Mouse (Mus musculus) 3134 (cell line): ENCODE measurements around the gene Hnrnpul1.

Source experiments
- DNase-seq: peaks from one replicate; pipeline ENCODE4 v3.0.0-alpha.2; 2011; ENCODE audit warnings: low spot score; ENCODE audit not compliant: insufficient read length; ENCODE audit errors: extremely low read depth

The Hnrnpul1 gene

GRCm38 (mm10) chr7:25754738-25755467, at the start of gene Hnrnpul1:
TSS of gene Hnrnpul1 (minus strand) at chr7:25754757.
- peak; percentile 99 for DNase-seq

- DNase-seq: no peak
Observed at GRCm38 (mm10) chr7:25803460-25803859, 48.9 kb upstream of the Hnrnpul1 start.

GRCm38 (mm10) chr7:25802241-25803125, 47.9 kb upstream of the Hnrnpul1 start:
- no peak for DNase-seq

GRCm38 (mm10) chr7:25801031-25801430, 46.5 kb upstream of the Hnrnpul1 start:
- DNase-seq: no peak

GRCm38 (mm10) chr7:25799369-25799768, 44.8 kb upstream of the Hnrnpul1 start:
- no peak for DNase-seq

- DNase-seq: no peak
Observed at GRCm38 (mm10) chr7:25798540-25798939, 44.0 kb upstream of the Hnrnpul1 start.

GRCm38 (mm10) chr7:25794775-25795174, 40.2 kb upstream of the Hnrnpul1 start:
- DNase-seq: no peak

- no peak for DNase-seq
Observed at GRCm38 (mm10) chr7:25793679-25794078, 39.1 kb upstream of the Hnrnpul1 start.

- peak; percentile 56 for DNase-seq
Observed at GRCm38 (mm10) chr7:25792966-25793365, 38.4 kb upstream of the Hnrnpul1 start.

GRCm38 (mm10) chr7:25790615-25791014, 36.1 kb upstream of the Hnrnpul1 start:
- peak; percentile 57 for DNase-seq

- DNase-seq: no peak
Observed at GRCm38 (mm10) chr7:25789129-25789440, 34.5 kb upstream of the Hnrnpul1 start.

- DNase-seq: peak; percentile 90
Observed at GRCm38 (mm10) chr7:25788220-25789128, 33.9 kb upstream of the Hnrnpul1 start, which contains the start of gene Axl. TSS of gene Axl (minus strand) at chr7:25788705.

- peak; percentile 77 for DNase-seq
Observed at GRCm38 (mm10) chr7:25787456-25788219, 33.1 kb upstream of the Hnrnpul1 start.

GRCm38 (mm10) chr7:25786974-25787373, 32.4 kb upstream of the Hnrnpul1 start:
- DNase-seq: no peak

- no peak for DNase-seq
Observed at GRCm38 (mm10) chr7:25785752-25786151, 31.2 kb upstream of the Hnrnpul1 start.

GRCm38 (mm10) chr7:25784808-25785207, 30.3 kb upstream of the Hnrnpul1 start:
- no peak for DNase-seq

GRCm38 (mm10) chr7:25783746-25784145, 29.2 kb upstream of the Hnrnpul1 start:
- DNase-seq: peak; percentile 53

- DNase-seq: peak; percentile 45
Observed at GRCm38 (mm10) chr7:25782744-25783143, 28.2 kb upstream of the Hnrnpul1 start.

GRCm38 (mm10) chr7:25781937-25782610, 27.5 kb upstream of the Hnrnpul1 start:
- no peak for DNase-seq
